Mouse (Mus musculus): ENCODE results near the gene Kcnq1.

The Kcnq1 gene

GRCm38 (mm10) chr7:143181311-143181710 is 75.1 kb downstream of the Kcnq1 start:
- in situ Hi-C loops (cut with MboI, MseI), result loop anchor here (10.0 kb wide), 1 partner anchor 977 kb away; the partner anchor contains the start of gene Krtap5-3

GRCm38 (mm10) chr7:143185506-143185905 is 79.3 kb downstream of the Kcnq1 start:
- in situ Hi-C loops (cut with MboI, MseI), result loop anchor here (10.0 kb wide), 1 partner anchor 981 kb away; the partner anchor contains the start of gene Krtap5-3

- in situ Hi-C loops (cut with MboI, MseI), result loop anchor here (10.0 kb wide), 1 partner anchor 982 kb away; the partner anchor contains the start of gene Krtap5-3
These were observed 80.2 kb downstream of the Kcnq1 start for GRCm38 (mm10) chr7:143186378-143186777.

GRCm38 (mm10) chr7:143187181-143187580 is 81.0 kb downstream of the Kcnq1 start:
- in situ Hi-C loops (cut with MboI, MseI), result loop anchor here (10.0 kb wide), 1 partner anchor 982 kb away; the partner anchor contains the start of gene Krtap5-3

- in situ Hi-C loops (cut with MboI, MseI), result loop anchor here (10.0 kb wide), 1 partner anchor 984 kb away; the partner anchor contains the start of gene Krtap5-3
These were observed 82.4 kb downstream of the Kcnq1 start for GRCm38 (mm10) chr7:143188589-143188988.

- in situ Hi-C loops (cut with MboI, MseI), result loop anchor here (10.0 kb wide), 1 partner anchor 985 kb away; the partner anchor contains the start of gene Krtap5-3
These were observed 84.0 kb downstream of the Kcnq1 start for GRCm38 (mm10) chr7:143189965-143190722.

GRCm38 (mm10) chr7:143190911-143191310 is 84.7 kb downstream of the Kcnq1 start:
- in situ Hi-C loops (cut with MboI, MseI), result no loop called here

GRCm38 (mm10) chr7:143192392-143192791 is 86.2 kb downstream of the Kcnq1 start:
- in situ Hi-C loops (cut with MboI, MseI), result no loop called here

- in situ Hi-C loops (cut with MboI, MseI), result no loop called here
These were observed 87.9 kb downstream of the Kcnq1 start for GRCm38 (mm10) chr7:143194064-143194463.

GRCm38 (mm10) chr7:143197951-143198440 is 91.8 kb downstream of the Kcnq1 start:
- in situ Hi-C loops (cut with MboI, MseI), result no loop called here

- in situ Hi-C loops (cut with MboI, MseI), result no loop called here
These were observed 92.3 kb downstream of the Kcnq1 start for GRCm38 (mm10) chr7:143198443-143198842.

GRCm38 (mm10) chr7:143201255-143201654 is 95.1 kb downstream of the Kcnq1 start:
- in situ Hi-C loops (cut with MboI, MseI), result no loop called here

- in situ Hi-C loops (cut with MboI, MseI), result no loop called here
These were observed 97.7 kb downstream of the Kcnq1 start for GRCm38 (mm10) chr7:143203897-143204296.

GRCm38 (mm10) chr7:143207044-143207443 is 100.9 kb downstream of the Kcnq1 start:
- in situ Hi-C loops (cut with MboI, MseI), result no loop called here

- in situ Hi-C loops (cut with MboI, MseI), result no loop called here
These were observed 104.6 kb downstream of the Kcnq1 start for GRCm38 (mm10) chr7:143210796-143211195.

- in situ Hi-C loops (cut with MboI, MseI), result no loop called here
These were observed 145.0 kb downstream of the Kcnq1 start for GRCm38 (mm10) chr7:143251206-143251605.

- in situ Hi-C loops (cut with MboI, MseI), result no loop called here
These were observed 147.1 kb downstream of the Kcnq1 start for GRCm38 (mm10) chr7:143253126-143253871.

GRCm38 (mm10) chr7:143254901-143255300 is 148.7 kb downstream of the Kcnq1 start:
- in situ Hi-C loops (cut with MboI, MseI), result no loop called here

GRCm38 (mm10) chr7:143261246-143261645 is 155.1 kb downstream of the Kcnq1 start:
- in situ Hi-C loops (cut with MboI, MseI), result no loop called here

- in situ Hi-C loops (cut with MboI, MseI), result no loop called here
These were observed 157.4 kb downstream of the Kcnq1 start for GRCm38 (mm10) chr7:143263557-143263956.

GRCm38 (mm10) chr7:143263966-143264365 is 157.8 kb downstream of the Kcnq1 start:
- in situ Hi-C loops (cut with MboI, MseI), result no loop called here

GRCm38 (mm10) chr7:143265386-143265785 is 159.2 kb downstream of the Kcnq1 start:
- in situ Hi-C loops (cut with MboI, MseI), result no loop called here

Measured in regulatory T cell (primary cell).